Mouse (Mus musculus) CD4-positive naive resting alpha-beta T cell, adult 76 days (primary cell): ENCODE data around the gene Itm2a. TPM values are rescaled to one million over a fixed set of nuclear protein-coding genes. Genes with fewer than 3 reads are reported as not detected.

Source experiments
- total RNA-seq: library from RNA; stranded (reverse); gene quantifications from one replicate; pipeline ENCODE4 v1.2.4, GENCODE M21; 2023

The Itm2a gene
- total RNA-seq = 51.2 TPM

DNA sequence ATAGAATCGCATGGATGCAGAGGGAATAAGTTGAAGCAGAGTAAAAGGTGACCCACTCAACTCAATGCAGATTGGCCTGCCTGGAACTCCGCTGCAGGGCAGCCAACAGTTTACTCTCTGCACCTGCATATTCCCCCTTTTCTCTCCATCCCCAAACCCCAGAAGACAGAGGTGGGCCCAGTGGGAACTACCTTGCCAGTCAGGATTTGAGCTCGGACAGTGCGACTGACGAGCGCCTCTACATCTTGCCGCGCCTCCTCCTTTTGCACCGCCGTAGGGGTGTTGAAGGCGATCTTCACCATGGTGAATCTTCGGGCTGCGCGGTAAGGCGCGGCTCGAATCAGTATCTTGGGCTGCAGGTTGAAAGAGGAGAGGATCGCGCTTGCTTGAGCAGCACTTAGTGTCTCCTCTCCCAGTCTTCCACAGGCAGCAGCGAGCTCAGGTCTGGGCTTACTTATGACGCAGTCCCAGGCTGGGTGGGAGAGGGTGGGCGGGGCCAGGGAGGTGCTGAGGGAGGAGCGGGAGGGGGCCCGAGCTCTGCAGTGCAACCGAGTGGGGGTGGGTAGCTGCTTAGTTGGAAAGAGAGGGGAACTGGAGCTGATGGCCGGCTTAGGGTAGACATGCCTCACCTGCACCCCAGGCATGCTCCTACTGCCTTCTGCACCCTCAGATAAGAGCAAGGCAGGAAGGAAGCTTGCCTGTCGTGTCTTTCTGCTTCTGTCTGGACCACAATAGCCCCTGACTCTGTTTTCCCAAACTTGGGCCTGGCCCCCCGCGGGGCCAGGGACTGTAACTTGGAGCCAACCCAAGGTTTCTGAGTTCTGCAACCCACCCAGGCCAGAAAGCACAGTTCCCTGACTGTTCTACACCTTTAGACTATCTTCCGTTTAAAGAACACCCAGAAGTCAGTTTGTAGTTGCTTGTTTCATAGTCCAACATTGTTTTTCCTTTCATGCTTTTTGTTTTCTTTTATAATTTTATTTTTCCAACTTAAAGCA is at the start of gene Itm2a:
Gene Itm2a, minus strand, starts transcription at position 462 of the 998 bp plus-strand sequence.

Other genes with a start within 250 kb of the Itm2a start
- 60.5 TPM for gene Gpr174, start 147.5 kb downstream of the Itm2a start, total RNA-seq